Mouse (Mus musculus) thymus, adult 2 months (tissue): Measurements from ENCODE around the gene Aox4.

Experiments
- CTCF ChIP-seq: fragments of 200-500 bp; IDR thresholded peaks from 2 replicates; pipeline ENCODE4 v1.5.1; 2012; ENCODE audit warnings: mild to moderate bottlenecking, control low read depth, low read length, moderate library complexity, borderline replicate concordance; ENCODE audit not compliant: control insufficient read depth, poor library complexity, insufficient read depth; ENCODE audit errors: extremely low read depth
- POLR2A ChIP-seq: fragments of 200-500 bp; IDR thresholded peaks from 2 replicates; pipeline ENCODE4 v1.6.1; 2012; ENCODE audit warnings: mild to moderate bottlenecking, low read length, control low read depth, moderate library complexity; ENCODE audit not compliant: control insufficient read depth, poor library complexity, insufficient read depth; ENCODE audit errors: extremely low read depth

- TF ChIP-seq CTCF (no peak), POLR2A (no peak)
Measured at GRCm38 (mm10) chr1:58313173-58313572, 103.0 kb downstream of the Aox4 start.
